Mouse (Mus musculus) olfactory bulb, adult 2 months (tissue): ENCODE results near the gene Xiap. TPM values are rescaled to one million over a fixed set of nuclear protein-coding genes. Genes with fewer than 3 reads are reported as not detected.

Source experiments
- H3K27ac ChIP-seq: fragments of 200-500 bp; 2 replicates; pipeline ENCODE4 v1.5.1; 2012; ENCODE audit warnings: low read depth, low read length; ENCODE audit not compliant: insufficient read depth
- H3K4me1 ChIP-seq: fragments of 200-500 bp; 2 replicates; pipeline ENCODE4 v1.6.1; 2012; ENCODE audit warnings: low read length; ENCODE audit not compliant: control insufficient read depth, insufficient read depth
- H3K4me3 ChIP-seq: fragments of 200-500 bp; 2 replicates; pipeline ENCODE4 v1.5.1; 2012; ENCODE audit warnings: mild to moderate bottlenecking, low read depth, low read length, moderate library complexity; ENCODE audit not compliant: insufficient read depth
- CTCF ChIP-seq: fragments of 200-500 bp; IDR thresholded peaks from 2 replicates; pipeline ENCODE4 v1.5.1; 2012; ENCODE audit warnings: low read depth, mild to moderate bottlenecking, low read length, moderate library complexity; ENCODE audit not compliant: insufficient read depth
- POLR2A ChIP-seq: fragments of 200-500 bp; IDR thresholded peaks from 2 replicates; pipeline ENCODE4 v1.6.1; 2012; ENCODE audit warnings: mild to moderate bottlenecking, low read depth, low read length, moderate library complexity; ENCODE audit not compliant: insufficient read depth
- WGBS: fragments of 180-500 bp; shearing (Covaris S2); methylation state at CpG from one replicate; pipeline ENCODE4 v1.1.7; 2018; 5-methylcytosine and 5-hydroxymethylcytosine counted together
- polyA plus RNA-seq: library from polyadenylated mRNA; stranded (reverse); fragments of >200 nt; gene quantifications from 2 replicates; pipeline ENCODE4 v1.2.4, GENCODE M21; 2012; ENCODE audit warnings: low replicate concordance; ENCODE audit not compliant: missing spikeins, insufficient read depth, insufficient read length

Xiap gene
- polyA plus RNA-seq, 1 experiment = 56.1 TPM

DNA sequence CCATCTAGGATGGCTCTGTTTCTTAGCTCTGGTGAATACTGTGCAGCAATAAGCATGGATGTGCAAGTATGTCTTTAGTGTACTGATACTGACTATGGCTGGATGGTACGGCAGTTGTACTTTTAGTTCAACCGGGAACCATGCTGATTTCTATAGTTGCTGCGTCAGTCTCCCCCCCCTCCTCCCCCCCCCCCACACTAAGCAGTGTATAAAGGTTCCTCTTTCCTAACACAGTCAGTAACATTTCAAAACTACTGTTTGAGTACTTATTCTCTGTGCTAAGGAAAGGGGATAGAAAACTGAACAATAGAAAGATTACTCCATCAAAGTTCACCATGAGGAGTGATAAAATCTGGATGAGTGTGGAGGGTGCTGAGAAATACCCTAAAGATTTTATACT lies 83.1 kb downstream of the Xiap start:
- no peak for TF ChIP-seq POLR2A
- no peak for TF ChIP-seq CTCF
- Histone ChIP-seq H3K4me3 (no peak overlapping the region), H3K27ac (no peak overlapping the region), H3K4me1 (no peaks in the 10 kb centered on the region)
- 67% methylated on average over 3 of the region's 3 CpGs for WGBS

DNA sequence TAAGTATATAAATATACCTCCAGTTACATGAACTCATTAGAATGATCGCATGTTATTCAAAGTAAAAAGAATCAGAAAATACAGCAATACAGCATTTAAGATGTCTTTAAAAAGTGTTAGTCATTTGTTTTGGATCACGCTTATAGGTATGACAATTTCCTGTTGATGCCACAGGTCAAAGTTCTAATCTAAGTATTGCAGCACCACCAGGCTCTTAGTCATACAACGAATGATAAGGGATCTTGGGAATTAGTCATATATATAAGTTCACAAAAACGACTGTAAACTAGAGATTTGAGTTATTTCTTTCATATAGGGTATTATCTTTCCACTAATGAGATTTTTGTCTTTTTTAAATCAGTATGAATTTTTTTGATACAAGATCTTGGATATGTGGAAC lies 84.5 kb downstream of the Xiap start:
- WGBS = 80% methylated on average over 4 of the region's 4 CpGs
- no peak overlapping the region for H3K4me3 ChIP-seq
- H3K4me1 ChIP-seq = peaks cover 2% of the 10 kb centered on the region
- no peak overlapping the region for H3K27ac ChIP-seq
- no peak for TF ChIP-seq CTCF
- no peak for TF ChIP-seq POLR2A

DNA sequence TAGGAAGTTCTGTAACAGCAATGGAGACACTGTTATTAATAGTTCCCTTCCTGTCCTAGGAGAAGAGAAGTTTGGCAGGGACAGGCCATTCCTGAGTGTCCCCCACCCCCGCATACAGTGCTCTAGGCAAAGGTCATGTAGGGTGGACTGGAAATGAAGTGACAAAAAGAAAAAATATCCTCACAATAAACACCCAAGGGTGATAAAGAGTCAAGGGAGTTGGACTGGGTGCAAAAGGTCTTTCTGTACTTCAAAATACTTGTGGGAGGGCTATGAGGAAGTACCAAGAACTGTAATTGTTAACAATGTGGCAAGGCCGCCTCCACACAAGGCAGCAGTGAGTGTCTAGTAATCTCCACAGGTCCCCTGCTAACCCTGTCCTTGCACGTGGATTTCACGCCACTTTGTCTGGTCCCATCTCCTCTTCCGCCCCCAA lies 88.6 kb downstream of the Xiap start:
- Histone ChIP-seq H3K4me3 (no peak overlapping the region), H3K27ac (no peak overlapping the region), H3K4me1 (peaks cover 2% of the 10 kb centered on the region)
- TF ChIP-seq POLR2A = no peak
- no peak for TF ChIP-seq CTCF
- 50% methylated on average over 5 of the region's 5 CpGs for WGBS

DNA sequence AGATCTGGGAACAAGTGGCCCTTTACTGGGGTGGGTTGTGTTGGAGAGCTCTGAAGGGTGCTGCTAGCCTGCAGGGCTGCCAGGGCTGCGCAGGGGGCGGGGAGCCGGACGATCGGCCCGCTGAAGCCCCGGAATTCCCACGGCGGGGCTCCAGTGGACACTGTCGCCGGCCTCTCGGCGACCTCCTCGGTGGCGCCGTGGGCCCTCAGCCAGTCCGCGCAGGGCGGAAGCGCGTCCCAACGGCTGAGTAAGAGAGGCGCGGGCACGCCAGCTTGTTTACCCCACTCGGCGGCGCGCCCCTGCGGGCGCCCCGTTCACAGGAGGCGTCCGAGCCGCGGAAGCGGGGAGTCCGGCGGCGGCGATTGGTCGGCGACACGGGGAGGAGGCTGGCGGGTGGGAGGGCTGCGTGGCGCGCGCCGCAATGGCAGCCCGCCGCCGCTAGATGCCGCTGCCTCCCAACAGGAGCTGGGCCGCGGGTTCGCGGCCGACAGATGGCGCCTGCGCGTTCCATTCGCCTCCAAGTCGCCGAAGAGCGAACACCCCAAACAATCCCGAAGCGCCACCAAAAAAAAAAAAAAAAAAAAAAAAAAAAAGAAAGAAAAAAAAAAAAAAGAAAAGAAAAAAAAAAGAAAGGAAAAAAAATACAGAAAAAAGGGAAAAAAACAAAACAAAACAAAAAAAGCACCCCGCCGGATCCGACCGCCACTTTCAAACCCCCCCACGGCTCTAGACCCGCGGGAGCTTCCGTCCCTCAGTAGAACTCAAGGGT lies 89.5 kb downstream of the Xiap start, which contains the start of gene Stag2:
TSS of gene Stag2 (plus strand) at position 530 of the 769 bp plus-strand sequence.
- WGBS = 12% methylated on average over 64 of the region's 76 CpGs
- H3K4me3 ChIP-seq = peak within 1 kb of the TSS; percentile 88
- TF ChIP-seq CTCF = peak; percentile 81
- peak; percentile 65; the same call in 1 of the 2 replicates for TF ChIP-seq POLR2A
- H3K27ac ChIP-seq = peak within 1 kb of the TSS; percentile 99
- H3K4me1 ChIP-seq = peaks cover 2% of the 10 kb centered on the region

DNA sequence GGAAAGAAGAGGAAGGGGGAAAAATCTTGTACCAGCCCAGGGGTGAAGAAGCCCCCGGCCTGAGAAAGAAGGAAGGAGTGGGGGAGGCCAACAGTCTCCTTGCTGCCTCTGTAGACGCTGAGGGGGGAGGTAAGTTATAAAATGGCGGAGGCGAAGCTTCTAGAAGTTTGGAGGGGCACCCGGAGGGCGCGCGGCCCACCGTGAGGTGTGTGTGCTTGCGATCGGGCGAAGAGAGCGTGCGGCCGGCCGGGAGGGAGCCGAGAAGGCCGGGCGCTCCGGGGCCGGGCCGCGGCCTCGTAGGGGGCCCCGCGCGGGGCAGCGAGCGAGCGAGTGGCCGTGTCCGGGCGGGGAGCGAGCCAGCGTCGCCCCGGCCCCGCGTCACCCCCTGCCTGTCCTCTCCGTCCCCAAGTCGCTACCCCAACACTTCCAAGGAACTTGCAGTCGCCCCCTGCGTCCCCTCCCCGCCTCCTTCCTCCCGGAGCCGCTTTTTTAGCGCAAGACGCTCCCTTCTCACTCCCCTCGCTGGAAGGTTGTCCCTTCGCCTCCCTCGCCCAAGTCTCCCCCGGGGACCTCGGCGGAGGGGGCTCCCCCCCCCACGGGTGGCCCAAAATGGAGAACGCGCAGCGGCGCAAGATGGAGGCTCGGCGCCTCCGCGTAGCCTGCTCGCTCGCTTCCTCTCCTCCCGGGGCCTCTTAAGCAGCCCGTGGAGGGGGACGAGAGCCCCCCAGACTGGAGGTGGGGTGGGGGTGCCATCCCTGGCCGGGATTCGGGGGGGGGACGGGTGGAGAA lies 90.3 kb downstream of the Xiap start:
- WGBS = 24% methylated on average over 52 of the region's 71 CpGs
- TF ChIP-seq CTCF (no peak), POLR2A (peak; percentile 28; the same call in 1 of the 2 replicates)
- H3K4me1 ChIP-seq = peaks cover 2% of the 10 kb centered on the region
- peak overlapping the region; percentile 99 for H3K27ac ChIP-seq
- H3K4me3 ChIP-seq = peak overlapping the region; percentile 79

DNA sequence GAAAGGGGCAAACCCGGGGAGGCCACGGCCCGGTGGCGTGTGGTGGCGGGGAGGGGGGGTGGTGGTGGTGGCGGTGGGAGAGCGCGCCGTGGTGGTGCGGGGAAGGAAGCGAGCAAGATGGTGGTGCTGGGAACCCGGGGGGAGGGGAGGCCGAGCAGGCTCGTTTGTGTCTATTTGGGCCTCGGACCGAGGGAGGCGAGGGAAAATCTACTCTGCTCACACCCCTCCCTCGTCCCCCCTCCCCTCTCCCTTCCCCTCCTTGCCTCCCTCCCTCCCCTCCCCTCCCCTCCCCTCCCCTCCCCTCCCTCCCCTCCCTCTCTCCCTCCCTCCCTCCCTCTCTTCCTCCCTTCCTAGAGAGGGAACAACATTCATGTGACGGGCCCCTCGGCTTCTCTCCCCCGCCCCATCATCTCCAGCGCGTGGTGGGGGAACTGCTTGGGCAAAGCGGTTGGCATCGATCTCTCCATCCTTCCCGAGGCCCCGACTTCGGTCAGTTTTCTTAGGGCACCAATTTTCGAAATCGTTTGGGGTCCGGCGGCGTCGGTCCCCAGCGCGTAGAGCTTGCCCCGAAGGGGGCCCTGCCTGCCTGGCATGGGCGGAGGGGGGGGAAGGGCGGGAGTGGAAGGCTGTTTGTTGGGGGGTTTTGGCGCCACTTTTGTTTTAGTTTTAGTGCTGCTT lies 91.0 kb downstream of the Xiap start:
- Histone ChIP-seq H3K4me3 (peak overlapping the region; percentile 79), H3K4me1 (peaks cover 2% of the 10 kb centered on the region), H3K27ac (peak overlapping the region; percentile 93)
- TF ChIP-seq POLR2A (no peak), CTCF (no peak)
- 33% methylated on average over 13 of the region's 40 CpGs for WGBS

DNA sequence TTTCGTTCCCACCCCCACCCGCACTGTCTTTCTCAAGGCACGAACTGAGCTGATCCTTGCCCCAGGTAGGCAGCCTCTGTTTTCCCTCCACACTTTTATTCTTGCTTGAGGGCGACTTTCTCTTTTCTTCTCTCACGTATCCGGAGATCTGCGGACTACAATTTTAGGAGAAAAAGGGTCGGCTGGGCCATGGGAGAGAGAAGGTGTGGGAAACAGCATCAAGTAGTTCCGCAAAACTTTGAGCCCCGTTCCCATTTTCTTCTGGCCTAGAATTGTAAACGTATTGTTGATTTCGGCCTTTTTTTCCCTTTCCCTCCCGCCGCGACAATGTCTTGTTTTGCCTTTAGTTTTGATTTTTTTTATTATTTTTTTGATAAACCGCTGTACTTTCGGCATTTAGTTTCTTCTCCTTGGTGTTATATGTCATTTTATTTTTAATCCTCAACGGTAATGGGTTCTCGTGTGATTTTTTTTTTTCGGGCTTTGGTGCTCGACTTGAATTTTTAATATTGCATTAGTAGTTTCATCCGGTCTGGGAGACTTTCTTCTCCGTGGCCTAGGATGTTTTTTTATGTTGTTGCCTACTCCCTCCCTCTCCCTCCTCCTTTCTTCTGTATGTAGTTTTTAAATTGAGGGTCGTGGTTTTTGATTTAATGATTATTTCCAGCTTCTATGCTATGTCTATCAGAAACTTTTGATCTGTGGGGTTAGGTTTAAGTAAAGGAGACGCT lies 91.7 kb downstream of the Xiap start:
- peak overlapping the region; percentile 79 for H3K4me3 ChIP-seq
- TF ChIP-seq CTCF (no peak), POLR2A (no peak)
- WGBS = 18% methylated on average over 25 of the region's 25 CpGs
- H3K4me1 ChIP-seq = peaks cover 2% of the 10 kb centered on the region
- peak overlapping the region; percentile 76; the same call in 1 of the 2 replicates for H3K27ac ChIP-seq

DNA sequence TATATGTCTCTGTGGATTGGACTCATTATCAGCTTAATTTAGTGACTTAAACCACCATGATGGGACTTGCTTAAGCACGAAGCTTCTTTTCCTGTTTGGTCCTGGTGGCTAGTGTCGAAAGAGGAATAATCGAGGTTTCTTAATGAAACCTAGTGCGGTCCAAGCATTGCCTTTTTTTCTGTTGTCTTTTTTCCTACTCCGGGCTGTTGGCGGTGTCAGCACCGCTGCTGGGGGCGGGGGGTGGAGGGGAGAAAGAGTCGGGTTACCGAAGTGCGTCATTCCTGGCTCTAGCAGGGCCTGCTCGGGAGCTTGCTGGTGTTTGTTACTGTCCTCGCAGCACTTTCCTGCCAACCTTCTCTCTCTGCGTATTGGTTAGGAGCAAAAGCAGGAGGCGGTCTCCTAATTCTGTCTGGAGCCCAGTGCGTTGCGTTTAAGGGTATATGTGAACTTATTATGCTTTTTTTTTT lies 92.5 kb downstream of the Xiap start:
- 12% methylated on average over 17 of the region's 17 CpGs for WGBS
- Histone ChIP-seq H3K27ac (peak overlapping the region; percentile 76), H3K4me3 (peak overlapping the region; percentile 54), H3K4me1 (peaks cover 2% of the 10 kb centered on the region)
- TF ChIP-seq CTCF (no peak), POLR2A (no peak)
